Mouse (Mus musculus) liver, embryonic 14.5 days (tissue): Measurements from ENCODE around the gene Gm17304.

Experiments
- CTCF ChIP-seq: IDR thresholded peaks from 2 replicates; pipeline ENCODE4 v1.5.1; 2016; ENCODE audit warnings: antibody characterized with exemption, low read depth, control low read depth
- EP300 ChIP-seq: IDR thresholded peaks from 2 replicates; pipeline ENCODE4 v1.6.1; 2016; ENCODE audit warnings: antibody characterized with exemption, low read depth

DNA sequence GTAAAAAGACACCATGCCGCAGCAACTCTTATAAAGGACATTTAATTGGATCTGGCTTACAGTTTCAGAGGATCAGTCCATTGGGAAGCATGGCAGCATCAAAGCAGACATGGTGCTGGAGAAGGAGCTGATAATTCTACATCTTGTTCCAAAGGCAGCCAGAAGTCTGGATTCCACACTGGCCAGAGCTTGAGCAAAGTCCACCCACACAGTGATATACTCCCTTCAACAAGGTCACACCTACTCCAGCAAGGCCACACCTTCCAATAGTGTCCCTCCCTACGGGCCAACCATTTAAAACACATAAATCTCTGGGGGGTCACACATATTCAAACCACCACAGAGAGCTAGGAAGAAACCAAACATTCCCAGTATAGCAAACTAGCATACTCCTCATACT lies 3.3 kb downstream of the Gm17304 start:
- TF ChIP-seq CTCF (no peak), EP300 (no peak)
